Mouse (Mus musculus): ENCODE measurements at regions not wholly inside any gene's neighbourhood (a gene's known extent, or its start where the extent isn't known, plus 50 kb on each side); places are given as distances from the start of the nearest gene placed in this dataset.

DNA sequence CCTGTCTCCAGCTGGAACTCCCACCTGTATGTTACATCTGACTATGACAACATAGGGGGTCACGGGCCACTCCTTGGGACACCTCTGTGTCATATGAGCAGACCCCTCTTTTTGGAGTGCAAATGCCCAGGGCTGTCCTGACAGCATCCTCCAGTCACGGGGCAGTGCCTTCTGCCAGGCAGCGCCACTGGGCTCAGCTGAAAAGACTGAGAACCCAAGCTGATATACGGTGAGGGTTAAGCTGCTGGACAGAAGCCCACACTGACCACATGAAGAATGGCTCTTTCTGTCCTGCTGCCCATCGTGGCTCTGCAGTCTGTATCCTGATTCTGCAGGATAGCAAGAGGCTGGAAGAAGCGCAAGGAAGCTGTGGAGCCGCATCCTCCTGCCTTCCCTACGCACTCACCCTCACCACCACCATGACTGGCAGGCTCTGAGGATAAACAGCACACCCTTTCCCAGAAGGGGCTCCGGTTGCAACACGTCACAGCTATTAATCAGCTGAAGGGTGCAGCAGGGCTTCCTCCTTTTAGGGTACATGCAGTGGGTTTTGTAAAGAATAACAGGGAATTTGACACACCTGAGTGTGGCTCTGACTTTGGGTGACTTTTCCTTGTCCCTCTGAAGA, 93.9 kb upstream of the Arntl start:
- no peak for DNase-seq (ENCODE audit: low read depth, low spot score)

DNA sequence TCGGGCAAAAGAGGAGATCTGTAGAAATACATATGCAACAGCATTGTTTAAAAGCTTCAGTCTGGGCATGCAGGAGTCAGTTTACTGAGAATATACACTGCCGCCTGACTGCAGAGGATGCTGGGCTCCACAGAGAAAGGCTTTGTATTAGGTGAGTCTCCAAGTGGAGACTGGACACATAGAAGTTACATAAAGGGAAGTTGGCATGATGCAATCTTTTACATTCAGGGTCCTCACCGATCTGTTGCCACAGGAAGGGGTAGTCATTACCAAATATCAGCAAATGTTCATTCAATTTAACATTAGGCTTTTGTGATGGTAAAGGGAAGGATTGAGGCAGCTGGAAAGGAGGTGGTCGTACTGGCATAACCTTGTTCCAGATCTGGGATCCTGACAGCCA, 89.7 kb upstream of the Arntl start:
- DNase-seq (ENCODE audit: low read depth, low spot score) = no peak

- DNase-seq (ENCODE audit: low read depth, low spot score) = no peak
Measured at GRCm38 (mm10) chr7:113121911-113122319, 85.3 kb upstream of the Arntl start.

GRCm38 (mm10) chr7:113126010-113126409, 81.3 kb upstream of the Arntl start:
- no peak for DNase-seq (ENCODE audit: low read depth, low spot score)

DNA sequence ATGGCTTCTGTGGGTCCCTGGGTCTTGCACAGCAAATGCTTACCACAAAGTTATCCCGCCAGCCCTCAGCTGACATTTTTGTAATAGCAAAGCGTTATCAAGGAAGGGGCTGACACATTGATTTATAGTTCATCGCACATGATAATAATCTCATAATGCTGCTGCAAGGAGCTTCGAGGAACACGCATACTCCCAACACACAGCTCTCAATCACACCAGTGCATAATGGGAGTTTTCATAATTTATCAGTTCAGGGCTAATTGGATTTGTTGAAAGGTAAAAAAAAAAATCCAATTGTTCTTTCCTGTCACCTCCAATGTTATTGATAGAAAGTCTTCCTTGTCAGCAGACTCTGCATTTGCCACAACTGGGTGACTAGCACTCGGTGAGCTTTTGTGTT, 76.7 kb upstream of the Arntl start:
- no peak for DNase-seq (ENCODE audit: low read depth, low spot score)

DNA sequence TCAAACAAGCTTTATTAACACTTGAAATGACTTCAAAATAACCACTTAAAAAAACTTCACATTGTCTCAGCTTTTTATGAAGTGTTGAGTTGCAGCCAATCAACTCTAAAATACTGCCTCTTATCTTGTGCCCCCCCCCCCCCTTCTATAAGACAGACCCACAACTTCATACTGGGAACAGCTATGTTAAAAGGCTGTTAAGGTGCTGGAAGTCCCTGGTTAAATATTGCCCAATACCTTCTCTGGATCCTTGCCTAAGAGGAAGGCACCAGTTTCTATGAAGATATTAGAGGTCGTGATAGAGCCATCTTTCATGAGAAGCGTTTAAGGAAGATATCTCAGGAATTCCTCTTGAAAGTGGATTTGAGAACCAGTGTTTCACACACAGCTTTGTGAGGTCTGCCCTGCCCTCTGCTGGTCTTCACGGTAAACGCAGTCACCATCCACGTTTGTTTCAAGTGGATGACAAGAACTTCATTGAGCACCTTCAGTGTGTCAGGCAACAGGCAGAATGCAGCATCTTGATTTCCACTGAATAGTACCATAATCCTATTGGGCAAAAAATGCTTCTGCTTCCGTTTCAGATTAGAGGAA, 75.2 kb upstream of the Arntl start:
- DNase-seq (ENCODE audit: low read depth, low spot score) = peak; percentile 36

- DNase-seq (ENCODE audit: low read depth, low spot score) = no peak
Measured at GRCm38 (mm10) chr7:113133891-113134290, 73.4 kb upstream of the Arntl start.

DNA sequence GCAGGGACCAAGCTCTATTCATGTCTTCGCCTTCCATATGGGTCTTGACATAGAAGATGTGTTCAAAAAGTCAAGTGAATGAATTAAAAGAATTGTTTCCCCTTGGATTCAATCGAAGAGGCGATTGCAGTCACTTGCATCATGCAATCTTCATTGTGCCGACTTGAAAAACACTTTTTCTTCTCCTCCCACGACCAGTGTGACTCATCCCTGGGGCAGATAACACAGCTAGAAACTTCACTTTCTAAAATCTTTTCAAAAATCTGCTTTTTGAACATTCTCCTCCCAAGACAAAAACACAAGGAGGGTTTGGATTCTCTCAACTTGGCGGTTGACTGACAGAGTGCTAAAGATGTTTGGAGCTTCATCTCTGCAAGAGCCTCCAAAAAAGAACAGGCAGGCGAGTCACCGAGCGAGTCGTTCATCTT, 67.2 kb upstream of the Arntl start:
- no peak for DNase-seq (ENCODE audit: low read depth, low spot score)

DNA sequence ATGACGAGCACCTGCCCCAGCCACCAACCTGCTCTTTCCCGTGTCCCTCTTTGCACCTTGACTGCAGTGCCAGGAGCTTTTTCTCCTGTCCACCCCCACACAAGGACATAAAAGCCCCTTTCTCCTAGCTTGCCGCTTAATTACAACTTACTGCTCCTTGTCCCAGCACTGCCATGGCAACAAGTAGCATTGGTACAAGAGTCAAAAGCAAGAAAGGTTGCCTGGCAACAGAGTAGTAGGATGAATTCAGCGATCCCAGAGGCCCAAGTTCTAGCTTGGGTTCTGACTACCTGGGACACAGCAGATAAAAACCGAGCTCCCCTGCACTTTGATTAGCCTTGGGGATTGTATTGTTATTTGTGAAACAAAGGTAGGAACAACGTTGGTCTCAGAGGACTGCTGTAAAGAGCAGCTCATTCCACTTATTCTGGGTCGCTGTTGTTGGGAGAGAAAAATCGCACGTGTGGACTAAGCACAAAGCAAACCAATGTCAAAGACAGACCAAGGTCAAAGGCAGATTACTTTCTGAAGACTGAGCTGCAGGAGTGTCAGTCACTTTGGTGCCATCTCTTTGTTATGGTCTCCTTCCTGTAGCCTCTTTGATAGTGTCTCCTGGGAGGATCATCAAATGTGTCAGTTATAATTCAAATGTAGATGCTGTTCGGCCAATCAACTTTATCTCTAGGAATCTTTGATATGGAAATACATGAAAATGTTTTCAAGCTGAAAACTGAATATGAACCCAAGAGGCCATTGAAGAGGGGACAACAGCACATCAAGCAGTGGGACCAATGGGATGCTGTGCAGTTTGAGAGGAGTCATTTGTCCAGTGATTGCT, 65.2 kb upstream of the Arntl start:
- no peak for DNase-seq (ENCODE audit: low read depth, low spot score)

DNA sequence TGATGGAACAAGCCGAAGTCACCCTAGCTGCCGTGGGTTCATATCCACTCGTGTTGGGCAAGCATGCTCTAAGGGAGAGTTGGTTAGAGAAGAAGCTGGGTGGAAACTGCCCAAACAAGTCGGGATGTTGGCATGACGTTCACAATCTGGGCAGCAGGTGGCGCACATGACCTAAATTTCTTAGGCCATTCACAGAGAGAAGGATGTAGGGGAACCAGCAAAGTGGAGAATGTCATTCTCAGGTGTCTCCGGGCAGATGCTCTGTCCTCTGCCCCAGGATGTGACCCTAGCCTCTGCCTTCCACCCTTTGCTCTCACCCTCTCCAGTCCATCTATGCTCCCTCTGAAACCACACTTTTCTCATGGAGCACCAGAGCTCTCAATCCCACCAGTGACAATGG, 63.7 kb upstream of the Arntl start:
- peak; percentile 69 for DNase-seq (ENCODE audit: low read depth, low spot score)

GRCm38 (mm10) chr7:113145046-113145445, 62.2 kb upstream of the Arntl start:
- no peak for DNase-seq (ENCODE audit: low read depth, low spot score)

DNA sequence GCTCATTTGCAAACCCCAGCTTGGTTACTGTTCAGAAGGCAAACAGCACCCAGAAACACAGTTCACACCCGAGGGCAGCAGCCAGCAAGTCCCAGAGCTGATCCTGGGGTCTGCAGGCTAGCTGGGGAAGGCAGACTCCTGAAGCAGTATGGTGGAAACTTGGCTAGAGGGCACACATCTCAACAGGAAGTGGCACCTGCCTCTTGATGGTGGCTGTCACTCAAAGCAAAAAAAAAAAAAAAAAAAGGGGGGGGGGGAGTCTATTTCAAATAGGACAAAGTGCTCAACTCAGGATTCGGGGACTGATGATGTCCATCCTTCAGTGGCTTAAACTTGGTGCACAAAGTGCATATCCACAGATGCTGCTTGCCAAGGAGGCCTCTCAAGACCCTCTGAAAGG, 61.2 kb upstream of the Arntl start:
- DNase-seq (ENCODE audit: low read depth, low spot score) = no peak

GRCm38 (mm10) chr7:113146526-113146925, 60.7 kb upstream of the Arntl start:
- no peak for DNase-seq (ENCODE audit: low read depth, low spot score)

DNA sequence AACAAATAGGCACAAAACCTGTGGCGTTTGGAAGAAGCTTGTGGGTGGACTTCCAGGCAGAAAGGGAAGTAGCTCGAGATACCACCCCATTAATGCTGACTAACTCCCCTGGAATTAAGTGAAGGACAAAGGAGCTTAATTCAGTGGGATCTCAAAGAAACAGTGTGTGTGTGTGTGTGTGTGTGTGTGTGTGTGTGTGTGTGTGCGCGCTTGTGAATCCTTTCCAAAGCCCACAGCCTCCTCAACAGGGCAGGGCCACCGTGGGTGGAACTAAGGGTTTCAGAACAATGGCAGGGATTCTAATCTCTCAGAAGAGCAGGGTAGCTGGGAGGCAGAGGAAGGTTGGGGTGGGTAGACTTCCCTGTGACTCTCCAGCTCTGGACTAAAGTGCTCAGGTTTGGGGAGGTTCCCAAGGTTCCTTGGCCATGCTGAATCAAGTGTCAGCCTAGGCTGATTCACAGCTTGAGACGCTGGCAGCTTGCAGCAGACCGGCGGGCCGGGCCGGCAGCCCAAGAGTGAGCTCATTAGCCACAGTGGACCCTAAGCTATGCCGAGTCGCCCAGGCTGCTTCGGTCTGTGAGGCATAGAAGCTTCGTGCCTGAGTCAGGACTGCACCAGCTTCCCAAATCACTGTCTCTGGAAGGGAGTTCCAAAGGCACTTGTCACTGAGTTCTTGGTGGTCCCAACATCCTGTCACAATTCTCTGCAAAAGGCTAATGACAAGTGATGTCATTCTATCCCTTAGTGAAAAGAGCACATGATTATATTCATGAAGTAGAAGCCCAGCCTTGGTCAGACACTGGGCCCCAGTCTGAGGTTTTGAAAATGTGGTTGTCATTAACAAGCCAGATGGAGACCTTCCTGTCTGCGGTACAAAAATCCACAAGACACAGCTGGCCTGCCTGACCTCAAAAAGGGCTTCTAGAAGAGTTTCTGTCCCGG, 59.6 kb upstream of the Arntl start:
- no peak for DNase-seq (ENCODE audit: low read depth, low spot score)

DNA sequence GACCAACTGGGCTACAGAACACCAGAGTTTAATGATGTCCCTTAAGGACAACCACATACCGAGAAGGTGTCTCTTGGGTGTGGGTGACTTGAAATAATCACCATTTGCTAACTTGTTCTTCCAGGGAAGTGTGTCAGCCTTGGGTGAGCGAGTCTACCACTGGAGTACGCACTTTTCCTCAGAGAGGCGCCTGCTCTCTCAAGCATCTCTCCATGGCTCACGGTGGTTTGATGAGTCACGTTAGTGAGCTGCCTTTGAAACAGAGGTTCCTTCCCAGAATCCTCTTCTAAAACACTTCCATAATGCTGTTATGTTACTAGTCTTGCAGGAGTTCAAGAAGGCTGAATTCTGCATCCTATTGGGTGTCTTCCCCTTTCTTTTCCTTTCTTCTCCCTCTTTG, 58.6 kb upstream of the Arntl start:
- no peak for DNase-seq (ENCODE audit: low read depth, low spot score)

- no peak for DNase-seq (ENCODE audit: low read depth, low spot score)
Measured at GRCm38 (mm10) chr7:113149966-113150470, 57.2 kb upstream of the Arntl start.

DNA sequence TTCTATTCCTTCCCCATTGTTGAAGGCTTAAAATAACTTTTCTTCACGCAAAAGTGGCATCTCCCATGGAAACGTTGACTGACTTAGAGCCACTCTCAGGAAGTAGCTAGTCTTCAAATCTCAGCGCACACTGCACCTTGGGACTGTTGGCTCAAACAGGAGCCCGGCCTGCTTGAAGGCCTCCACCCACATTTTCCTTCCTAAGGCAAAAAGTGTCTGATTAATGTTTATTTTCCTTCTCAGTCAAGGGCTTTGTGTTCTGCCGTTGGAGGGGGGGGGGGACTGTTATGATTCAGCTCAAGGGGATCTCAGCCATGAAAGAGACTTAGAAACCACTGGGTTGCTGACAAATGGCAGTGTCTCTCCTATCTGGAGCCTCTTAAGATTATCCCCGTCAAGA, 56.5 kb upstream of the Arntl start:
- DNase-seq (ENCODE audit: low read depth, low spot score) = no peak

GRCm38 (mm10) chr7:113151499-113151898, 55.8 kb upstream of the Arntl start:
- no peak for DNase-seq (ENCODE audit: low read depth, low spot score)

- DNase-seq (ENCODE audit: low read depth, low spot score) = no peak
Measured at GRCm38 (mm10) chr7:113153386-113153785, 53.9 kb upstream of the Arntl start.

DNA sequence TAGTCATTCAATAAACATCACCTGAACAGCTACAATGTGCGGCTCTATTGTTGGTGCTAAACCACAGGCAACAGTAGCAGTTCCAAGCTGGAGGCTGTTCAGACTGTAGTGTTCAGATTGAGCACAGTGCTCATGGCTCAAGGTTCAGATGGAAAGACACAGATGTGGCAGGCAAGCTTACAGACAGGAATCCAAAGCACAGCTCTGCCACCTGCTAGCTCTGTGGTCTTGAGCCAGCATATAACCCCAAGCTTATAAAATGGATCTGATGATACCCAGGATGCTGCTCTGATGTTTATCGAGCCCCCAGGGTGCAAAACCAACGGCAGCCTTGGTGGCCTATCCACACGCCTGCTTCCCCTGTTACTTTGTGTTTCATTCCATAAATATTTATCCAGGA, 53.2 kb upstream of the Arntl start:
- no peak for DNase-seq (ENCODE audit: low read depth, low spot score)

DNA sequence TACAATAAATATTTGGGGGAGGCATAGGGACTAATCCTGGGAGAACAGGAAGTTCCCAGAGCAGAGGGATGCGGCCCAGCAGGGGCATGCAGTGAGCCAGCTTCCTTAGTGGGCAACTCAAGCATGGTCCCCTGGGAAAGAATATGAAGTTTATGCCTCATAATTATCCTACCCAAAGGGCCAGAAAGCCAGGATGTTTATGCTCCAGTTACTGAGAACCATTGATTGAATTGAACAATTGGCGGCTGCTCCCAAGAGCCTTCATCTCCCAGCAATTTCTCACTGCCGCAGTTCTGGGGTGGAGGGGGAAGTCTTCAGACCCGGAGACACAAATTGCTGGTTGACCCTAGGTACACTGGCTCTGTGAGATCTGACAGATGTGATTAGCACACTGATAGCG, 50.9 kb upstream of the Arntl start:
- DNase-seq (ENCODE audit: low read depth, low spot score) = no peak
